Mouse (Mus musculus) CH12.LX (cell line): ENCODE measurements around the gene Tecrl.

Source experiments
- CTCF ChIP-seq, 2 experiments: IDR thresholded peaks in 1 of 2; conservative IDR thresholded peaks in 1 of 2; 2 replicates each; pipeline ENCODE4 v1.5.1; 2011 to 2012; ENCODE audit warnings: low read depth in 2 of 2, low read length in 2 of 2, improper control_type of control experiment in 1 of 2, inconsistent platforms in 1 of 2, mild to moderate bottlenecking in 1 of 2, moderate library complexity in 1 of 2
- ETS1 ChIP-seq: conservative IDR thresholded peaks from 2 replicates; pipeline ENCODE4 v1.6.1; 2012; ENCODE audit warnings: low read depth, mild to moderate bottlenecking, inconsistent platforms, low read length, improper control_type of control experiment, moderate library complexity
- MEF2A ChIP-seq: IDR thresholded peaks from 2 replicates; pipeline ENCODE4 v1.6.1; 2014; ENCODE audit warnings: low read depth, mild to moderate bottlenecking, inconsistent platforms, low read length, improper control_type of control experiment, borderline replicate concordance
- POLR2A ChIP-seq: IDR thresholded peaks from 2 replicates; pipeline ENCODE4 v1.6.1; 2011; ENCODE audit warnings: low read depth, mild to moderate bottlenecking, improper control_type of control experiment, low read length
- RCOR1 ChIP-seq: conservative IDR thresholded peaks from 2 replicates; pipeline ENCODE4 v1.6.1; 2012; ENCODE audit warnings: low read depth, mild to moderate bottlenecking, inconsistent platforms, low read length, improper control_type of control experiment
- SMC3 ChIP-seq: IDR thresholded peaks from 2 replicates; pipeline ENCODE4 v1.6.1; 2011; ENCODE audit warnings: low read depth, low read length, improper control_type of control experiment
- USF1 ChIP-seq: IDR thresholded peaks from 2 replicates; pipeline ENCODE4 v1.6.1; 2014; ENCODE audit warnings: low read depth, mild to moderate bottlenecking, inconsistent platforms, low read length, improper control_type of control experiment

DNA sequence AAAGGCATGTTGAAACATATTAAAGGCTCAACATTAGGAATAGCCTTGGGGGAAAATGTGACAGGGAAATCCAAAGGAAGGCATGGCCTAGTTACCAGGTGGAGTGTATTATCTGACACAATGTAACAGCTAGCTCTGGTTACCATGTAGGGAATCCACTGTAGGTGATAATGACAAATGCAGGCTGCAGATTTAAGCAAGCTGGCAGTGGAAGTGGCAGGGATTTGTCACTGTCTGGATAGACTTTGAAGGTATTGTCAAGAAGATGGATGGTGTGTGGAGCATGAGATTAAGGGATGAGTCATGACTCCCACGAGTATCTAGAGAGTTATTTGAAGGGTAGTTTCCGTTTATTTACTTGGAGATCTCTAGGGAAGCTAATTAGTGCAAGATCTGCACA is 3.4 kb downstream of the Tecrl start:
- TF ChIP-seq ETS1, result no peak
- no peak for TF ChIP-seq MEF2A
- no peak for TF ChIP-seq CTCF (conservative IDR thresholded peaks at IDR 0.05 in 1 of 2, IDR thresholded peaks at IDR 0.05 in 1 of 2; ENCODE audit: low read depth in 2 of 2, low read length in 2 of 2)
- no peak for TF ChIP-seq POLR2A
- TF ChIP-seq RCOR1, result no peak
- TF ChIP-seq SMC3, result no peak
- TF ChIP-seq USF1, result no peak
